Mouse (Mus musculus) spleen, adult 2 months (tissue): ENCODE results near the gene Ablim1. TPM values are rescaled to one million over a fixed set of nuclear protein-coding genes. Genes with fewer than 3 reads are reported as not detected.

Experiments used
- DNase-seq, 2 experiments: peaks; one replicate each; pipeline versions ENCODE4 v3.0.0 to v3.0.0-alpha.2; 2012 to 2021; ENCODE audit warnings: low spot score in 2 of 2, low read depth in 1 of 2
- H3K27ac ChIP-seq: fragments of 200-500 bp; 2 replicates; pipeline ENCODE4 v1.5.1; 2012; ENCODE audit warnings: low read length, inconsistent platforms; ENCODE audit not compliant: insufficient read depth
- H3K27me3 ChIP-seq: fragments of 200-500 bp; 2 replicates; pipeline ENCODE4 v1.6.1; 2012; ENCODE audit warnings: mild to moderate bottlenecking, moderate library complexity, low read length, inconsistent platforms; ENCODE audit not compliant: control insufficient read depth, insufficient read depth
- H3K36me3 ChIP-seq: fragments of 200-500 bp; 2 replicates; pipeline ENCODE4 v1.6.1; 2012; ENCODE audit warnings: mild to moderate bottlenecking, low read length, inconsistent platforms; ENCODE audit not compliant: control insufficient read depth, insufficient read depth
- H3K4me1 ChIP-seq: fragments of 200-500 bp; 2 replicates; pipeline ENCODE4 v1.6.1; 2011; ENCODE audit warnings: inconsistent platforms; ENCODE audit not compliant: control insufficient read depth, insufficient read depth, insufficient read length
- H3K4me3 ChIP-seq: fragments of 200-500 bp; 2 replicates; pipeline ENCODE4 v1.5.1; 2011; ENCODE audit warnings: mild to moderate bottlenecking, inconsistent platforms; ENCODE audit not compliant: insufficient read depth, insufficient read length; ENCODE audit errors: extremely low read depth
- CTCF ChIP-seq: fragments of 200-500 bp; IDR thresholded peaks from 2 replicates; pipeline ENCODE4 v1.5.1; 2011; ENCODE audit warnings: mild to moderate bottlenecking, inconsistent platforms; ENCODE audit not compliant: insufficient read depth, insufficient read length, insufficient replicate concordance; ENCODE audit errors: extremely low read depth
- POLR2A ChIP-seq: fragments of 200-500 bp; IDR thresholded peaks from 2 replicates; pipeline ENCODE4 v1.6.1; 2011; ENCODE audit warnings: low read depth, low read length, inconsistent platforms
- WGBS: fragments of 180-500 bp; shearing (Covaris S2); methylation state at CpG from one replicate; pipeline ENCODE4 v1.1.7; 2018; 5-methylcytosine and 5-hydroxymethylcytosine counted together
- polyA plus RNA-seq: library from polyadenylated mRNA; depleted of rRNA; stranded (reverse); fragments of >200 nt; gene quantifications from 2 replicates; pipeline ENCODE4 v1.2.3, GENCODE M21; 2012

Gene Ablim1
- polyA plus RNA-seq, 1 experiment: 53.8 TPM

GRCm38 (mm10) chr19:57016995-57017784 lies 297.5 kb downstream of the Ablim1 start:
- 25% methylated on average over 15 of the region's 15 CpGs for WGBS
- no peak overlapping the region for H3K27ac ChIP-seq

GRCm38 (mm10) chr19:57014808-57015207 lies 299.9 kb downstream of the Ablim1 start:
- H3K36me3 ChIP-seq: no peaks in the 10 kb centered on the region
- no peaks in the 10 kb centered on the region for H3K27me3 ChIP-seq
- no peak overlapping the region for H3K27ac ChIP-seq
- H3K4me1 ChIP-seq: peaks cover 9% of the 10 kb centered on the region; the same call in 1 of the 2 replicates
- peak in 1 of 2 experiments; percentile 12 for DNase-seq
- H3K4me3 ChIP-seq: no peak overlapping the region
- WGBS: 61% methylated on average over 3 of the region's 3 CpGs
- TF ChIP-seq CTCF (no peak), POLR2A (no peak)

More at GRCm38 (mm10) chr19:57016995-57017784, 297.5 kb downstream of the Ablim1 start:
- H3K36me3 ChIP-seq: no peaks in the 10 kb centered on the region
- no peaks in the 10 kb centered on the region for H3K27me3 ChIP-seq
- TF ChIP-seq POLR2A: no peak
- H3K4me1 ChIP-seq: peaks cover 6% of the 10 kb centered on the region; the same call in 1 of the 2 replicates
- H3K4me3 ChIP-seq: no peak overlapping the region
- no peak for DNase-seq

GRCm38 (mm10) chr19:57013271-57013677 lies 301.4 kb downstream of the Ablim1 start:
- H3K27me3 ChIP-seq: peaks cover 3% of the 10 kb centered on the region; the same call in 1 of the 2 replicates
- WGBS: 50% methylated on average over 6 of the region's 6 CpGs

DNA sequence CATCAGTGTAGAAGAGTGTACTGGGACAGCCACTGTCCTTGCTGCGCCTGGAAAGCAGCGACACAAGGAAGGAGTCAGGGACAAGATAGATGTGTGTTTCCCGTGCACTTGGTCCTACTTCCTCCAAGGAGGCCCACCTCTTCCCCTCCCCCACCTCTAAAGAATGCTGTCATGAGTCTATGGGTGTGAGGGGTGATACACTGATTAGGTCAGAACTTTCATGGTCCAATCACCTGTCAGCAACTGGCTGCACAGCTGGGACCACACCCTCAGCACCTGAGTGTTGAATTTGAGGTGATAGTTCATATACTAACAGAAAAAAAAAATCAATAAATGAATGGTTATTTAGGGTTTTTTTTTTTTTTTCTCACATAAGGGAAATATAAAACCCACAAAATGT lies 302.7 kb downstream of the Ablim1 start:
- Histone ChIP-seq H3K27ac (no peak overlapping the region), H3K27me3 (peaks cover 10% of the 10 kb centered on the region), H3K4me1 (peaks cover 13% of the 10 kb centered on the region), H3K4me3 (no peak overlapping the region), H3K36me3 (no peaks in the 10 kb centered on the region)
- 58% methylated on average over 3 of the region's 3 CpGs for WGBS
- no peak for DNase-seq
- TF ChIP-seq CTCF: no peak
- TF ChIP-seq POLR2A: no peak

More at GRCm38 (mm10) chr19:57013271-57013677, 301.4 kb downstream of the Ablim1 start:
- TF ChIP-seq POLR2A: no peak
- no peak for TF ChIP-seq CTCF
- Histone ChIP-seq H3K4me3 (no peak overlapping the region), H3K27ac (no peak overlapping the region), H3K36me3 (no peaks in the 10 kb centered on the region), H3K4me1 (peaks cover 9% of the 10 kb centered on the region)
- peak in 1 of 2 experiments; percentile 32 for DNase-seq

GRCm38 (mm10) chr19:57010064-57010463 lies 304.7 kb downstream of the Ablim1 start:
- Histone ChIP-seq H3K4me1 (peaks cover 13% of the 10 kb centered on the region), H3K36me3 (no peaks in the 10 kb centered on the region), H3K27ac (no peak overlapping the region), H3K4me3 (no peak overlapping the region), H3K27me3 (peaks cover 10% of the 10 kb centered on the region)
- no peak for TF ChIP-seq CTCF
- no peak for TF ChIP-seq POLR2A
- WGBS: 48% methylated on average over 4 of the region's 4 CpGs
- no peak for DNase-seq

GRCm38 (mm10) chr19:57009653-57010052 lies 305.1 kb downstream of the Ablim1 start:
- TF ChIP-seq POLR2A (no peak), CTCF (no peak)
- no peak overlapping the region for H3K4me3 ChIP-seq
- H3K27me3 ChIP-seq: peaks cover 10% of the 10 kb centered on the region
- H3K36me3 ChIP-seq: no peaks in the 10 kb centered on the region
- WGBS: 56% methylated on average over 4 of the region's 4 CpGs
- no peak overlapping the region for H3K27ac ChIP-seq
- H3K4me1 ChIP-seq: peaks cover 13% of the 10 kb centered on the region
- DNase-seq: no peak
